Mouse (Mus musculus) midbrain, embryonic 16.5 days (tissue): ENCODE data around the gene Adgrg3. TPM values are rescaled to one million over a fixed set of nuclear protein-coding genes. Genes with fewer than 3 reads are reported as not detected.
A peak's percentile ranks its signal among the peaks of the same experiment; 100 is the strongest.

Experiments used
- ATAC-seq: fragments of 200-750 bp; cut with Nextera tagmentation; 2 replicates; pipeline ENCODE4 v1.8.0; 2017; ENCODE audit warnings: moderate TSS enrichment
- H3K27ac ChIP-seq: fragments of 300-500 bp; sonication (generic); 2 replicates; pipeline ENCODE4 v1.5.1; 2014; ENCODE audit warnings: mild to moderate bottlenecking, low read length, mixed read lengths
- H3K27me3 ChIP-seq: fragments of 300-500 bp; sonication (generic); 2 replicates; pipeline ENCODE4 v1.6.1; 2014; ENCODE audit warnings: low read depth, low read length, mixed read lengths; ENCODE audit not compliant: control insufficient read depth, insufficient read depth
- H3K36me3 ChIP-seq: fragments of 300-500 bp; sonication (generic); 2 replicates; pipeline ENCODE4 v1.6.1; 2014; ENCODE audit warnings: mild to moderate bottlenecking, low read length, moderate library complexity, mixed read lengths; ENCODE audit not compliant: control insufficient read depth, insufficient read depth
- H3K4me1 ChIP-seq: fragments of 300-500 bp; sonication (generic); 2 replicates; pipeline ENCODE4 v1.6.1; 2014; ENCODE audit warnings: mild to moderate bottlenecking, low read length, mixed read lengths; ENCODE audit not compliant: control insufficient read depth, insufficient read depth
- H3K4me2 ChIP-seq: fragments of 300-500 bp; sonication (generic); 2 replicates; pipeline ENCODE4 v1.6.1; 2014; ENCODE audit warnings: mild to moderate bottlenecking, low read length, mixed read lengths
- H3K4me3 ChIP-seq: fragments of 300-500 bp; sonication (generic); 2 replicates; pipeline ENCODE4 v1.5.1; 2014; ENCODE audit warnings: low read depth, mild to moderate bottlenecking, low read length, moderate library complexity, mixed read lengths
- H3K9ac ChIP-seq: fragments of 300-500 bp; sonication (generic); 2 replicates; pipeline ENCODE4 v1.6.1; 2014; ENCODE audit warnings: low read depth, low read length, mixed read lengths
- H3K9me3 ChIP-seq: fragments of 300-500 bp; sonication (generic); replicated peaks from 2 replicates; pipeline ENCODE4 v1.6.1; 2014; ENCODE audit warnings: mild to moderate bottlenecking, low read length, mixed read lengths; ENCODE audit not compliant: control insufficient read depth, poor library complexity, severe bottlenecking
- WGBS: fragments of 180-500 bp; shearing (Covaris S2); extraction: QIAGEN DNeasy Blood & Tissue Kit; methylation state at CpG from one replicate; pipeline ENCODE4 v1.1.7; 2014; 5-methylcytosine and 5-hydroxymethylcytosine counted together
- polyA plus RNA-seq: library from polyadenylated mRNA; unstranded; fragments of >200 nt; fragmentation: Nextera tagmentation; extraction: Ambion mirVana; gene quantifications from 2 replicates; pipeline ENCODE4 v1.2.1, GENCODE M21; 2015

Adgrg3 gene
- 0.56 and 0.64 TPM in 2 replicates for polyA plus RNA-seq

DNA sequence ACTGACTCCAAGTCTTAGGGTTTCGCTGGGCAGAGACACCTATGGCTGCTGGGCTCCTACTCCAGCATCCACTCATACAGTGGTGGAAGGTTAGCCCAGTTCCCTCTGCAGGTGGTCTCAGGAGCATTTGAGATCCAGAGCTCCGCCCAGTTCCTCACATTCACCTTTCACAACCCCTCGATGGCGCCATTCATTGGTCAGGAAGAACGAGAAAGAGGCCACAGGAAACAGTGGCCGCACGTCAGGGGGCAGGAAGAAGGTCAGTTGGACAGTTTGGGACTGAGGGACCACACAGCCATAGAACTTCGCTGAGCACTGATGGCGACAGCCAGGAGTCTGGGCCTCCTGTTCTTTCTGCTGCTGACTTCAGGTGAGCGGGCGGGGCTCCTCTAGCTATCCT lies at the start of gene Adgrg3:
Gene Adgrg3, plus strand, starts transcription at position 242 of the 400 bp plus-strand sequence.
- Histone ChIP-seq H3K4me3 (no peak within 1 kb of the TSS), H3K4me1 (no peaks in the 10 kb centered on the region), H3K4me2 (no peak within 1 kb of the TSS), H3K27me3 (no peaks in the 10 kb centered on the region), H3K9me3 (no peaks in the 10 kb centered on the region), H3K9ac (no peak within 1 kb of the TSS), H3K27ac (no peak within 1 kb of the TSS), H3K36me3 (peaks cover 14% of the 10 kb centered on the region)
- WGBS: 84% methylated on average over 11 of the region's 11 CpGs
- ATAC-seq: no peak

DNA sequence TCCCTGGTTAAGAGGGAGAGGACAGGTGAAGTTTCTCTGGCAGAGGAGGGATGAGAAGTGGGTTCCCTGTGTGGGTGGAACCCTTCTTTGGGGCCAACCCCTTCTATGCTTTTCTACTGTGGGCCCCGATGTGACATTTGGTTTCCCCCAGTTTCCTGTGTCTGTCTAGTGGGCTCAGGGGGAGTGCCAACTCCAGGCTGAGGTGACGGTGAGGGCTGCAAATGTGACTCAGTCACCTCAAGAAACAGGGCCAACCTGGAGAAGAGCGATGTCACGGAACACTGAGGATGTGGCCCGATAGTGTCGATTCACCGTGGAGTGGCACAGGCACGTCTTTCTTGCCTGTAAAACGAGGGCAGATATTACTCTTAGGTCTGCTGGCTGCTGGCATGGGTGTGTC lies 44.2 kb upstream of the Adgrg3 start:
- Histone ChIP-seq H3K9me3 (no peaks in the 10 kb centered on the region), H3K9ac (no peak overlapping the region), H3K27me3 (no peaks in the 10 kb centered on the region), H3K4me1 (peaks cover 15% of the 10 kb centered on the region), H3K4me3 (no peak overlapping the region), H3K36me3 (no peaks in the 10 kb centered on the region), H3K4me2 (no peak overlapping the region), H3K27ac (no peak overlapping the region)
- WGBS: 95% methylated on average over 9 of the region's 9 CpGs
- no peak for ATAC-seq

GRCm38 (mm10) chr8:94973786-94974185 lies 43.7 kb upstream of the Adgrg3 start:
- Histone ChIP-seq H3K9ac (no peak overlapping the region), H3K36me3 (no peaks in the 10 kb centered on the region), H3K9me3 (no peaks in the 10 kb centered on the region), H3K27me3 (no peaks in the 10 kb centered on the region), H3K4me3 (no peak overlapping the region), H3K4me1 (peaks cover 18% of the 10 kb centered on the region), H3K27ac (no peak overlapping the region), H3K4me2 (no peak overlapping the region)
- 84% methylated on average over 9 of the region's 9 CpGs for WGBS
- no peak for ATAC-seq

DNA sequence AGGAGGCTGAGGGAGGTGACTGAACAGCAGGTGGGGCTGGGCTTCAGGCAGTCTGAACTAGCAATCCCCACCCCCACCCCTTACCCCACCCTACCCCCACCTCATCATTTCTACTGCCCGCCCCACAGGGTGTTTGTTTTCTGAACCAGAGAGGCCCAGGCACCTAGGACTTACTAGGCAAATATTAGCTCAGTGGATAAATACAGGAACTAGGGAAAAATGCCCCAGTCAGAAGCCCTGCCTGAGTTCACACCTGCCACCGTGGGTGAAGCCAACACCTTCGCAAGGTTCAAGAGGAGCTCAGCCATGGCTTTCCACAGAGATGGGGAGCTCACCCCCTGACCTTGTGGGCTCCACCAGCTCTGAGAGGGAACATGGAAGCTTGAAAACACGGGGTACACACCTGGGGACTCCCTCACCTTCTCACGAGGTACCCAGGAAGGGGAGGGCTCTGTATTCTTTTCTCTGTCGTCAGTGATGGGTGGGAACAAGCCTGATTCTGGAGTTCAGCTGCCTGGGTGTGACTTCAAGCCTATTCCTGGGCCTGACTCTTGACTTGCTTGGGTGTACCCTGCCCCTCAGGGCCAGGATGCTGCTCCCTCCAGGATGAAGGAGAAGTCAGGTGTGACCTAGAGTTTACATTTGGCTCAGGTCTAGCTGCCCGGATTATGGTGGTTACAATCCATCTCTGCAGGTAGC lies 42.9 kb upstream of the Adgrg3 start, which contains the start of gene Adgrg1:
Gene Adgrg1, plus strand, starts transcription at position 285 of the 699 bp plus-strand sequence.
- no peak within 1 kb of the TSS for H3K9ac ChIP-seq
- no peak within 1 kb of the TSS for H3K4me2 ChIP-seq
- H3K4me3 ChIP-seq: no peak within 1 kb of the TSS
- no peaks in the 10 kb centered on the region for H3K9me3 ChIP-seq
- no peaks in the 10 kb centered on the region for H3K36me3 ChIP-seq
- no peak within 1 kb of the TSS for H3K27ac ChIP-seq
- WGBS: 56% methylated on average over 7 of the region's 7 CpGs
- no peak for ATAC-seq
- H3K4me1 ChIP-seq: peaks cover 18% of the 10 kb centered on the region
- H3K27me3 ChIP-seq: no peaks in the 10 kb centered on the region

DNA sequence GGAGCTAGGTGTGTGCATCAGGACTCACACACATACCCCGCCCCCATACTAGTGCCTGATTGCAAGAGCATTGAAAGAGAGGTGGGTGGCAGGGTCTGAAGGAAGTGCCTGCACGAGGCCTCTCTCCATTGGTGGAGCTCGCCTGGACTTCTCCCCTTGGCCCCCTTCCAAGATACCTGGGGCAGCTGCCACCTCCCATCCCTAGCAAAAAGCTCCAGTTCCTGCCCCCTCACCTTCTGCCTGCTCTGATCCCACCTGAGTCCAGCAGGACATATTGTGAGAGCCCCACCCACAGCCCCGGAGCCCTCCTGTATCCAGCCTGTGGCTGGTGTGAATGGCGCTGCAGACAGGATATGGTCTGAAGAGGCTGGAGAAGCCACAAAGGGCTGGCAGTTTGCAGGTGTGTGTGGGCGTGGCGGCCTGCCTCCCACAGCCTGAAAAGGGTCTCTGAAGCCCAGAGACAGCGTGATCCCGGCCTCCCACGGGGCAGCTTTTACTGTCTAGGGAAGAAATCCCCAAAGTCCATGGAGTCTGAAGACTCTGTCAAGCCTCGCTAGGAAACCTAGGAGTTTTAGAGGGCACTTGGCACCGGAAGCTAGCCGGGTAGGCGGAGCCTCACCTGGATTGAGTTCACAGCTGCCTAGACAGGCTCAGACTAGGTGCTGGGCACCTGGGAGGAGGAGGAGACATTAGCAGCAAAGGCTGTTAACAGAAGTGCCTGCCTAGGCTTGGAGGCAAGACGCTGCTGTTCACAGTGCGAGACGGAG lies 40.7 kb upstream of the Adgrg3 start:
- H3K4me3 ChIP-seq: peak overlapping the region; percentile 25
- H3K27ac ChIP-seq: no peak overlapping the region
- H3K36me3 ChIP-seq: no peaks in the 10 kb centered on the region
- H3K9me3 ChIP-seq: no peaks in the 10 kb centered on the region
- no peaks in the 10 kb centered on the region for H3K27me3 ChIP-seq
- WGBS: 23% methylated on average over 17 of the region's 17 CpGs
- ATAC-seq: no peak
- H3K4me2 ChIP-seq: peak overlapping the region; percentile 47
- peaks cover 24% of the 10 kb centered on the region for H3K4me1 ChIP-seq
- H3K9ac ChIP-seq: peak overlapping the region; percentile 51

- H3K27me3 ChIP-seq: no peaks in the 10 kb centered on the region
- H3K36me3 ChIP-seq: no peaks in the 10 kb centered on the region
- H3K9ac ChIP-seq: peak overlapping the region; percentile 11
- no peaks in the 10 kb centered on the region for H3K9me3 ChIP-seq
- H3K4me1 ChIP-seq: peaks cover 33% of the 10 kb centered on the region
- H3K4me3 ChIP-seq: peak overlapping the region; percentile 4; the same call in 1 of the 2 replicates
- ATAC-seq: peak; percentile 11; the same call in 1 of the 2 replicates
- 25% methylated on average over 9 of the region's 9 CpGs for WGBS
- no peak overlapping the region for H3K27ac ChIP-seq
- peak overlapping the region; percentile 47; the same call in 1 of the 2 replicates for H3K4me2 ChIP-seq
Observed at GRCm38 (mm10) chr8:94978131-94978530, 39.4 kb upstream of the Adgrg3 start.

- Histone ChIP-seq H3K36me3 (no peaks in the 10 kb centered on the region), H3K27ac (no peak overlapping the region), H3K4me3 (no peak overlapping the region), H3K9ac (peak overlapping the region; percentile 11; the same call in 1 of the 2 replicates), H3K27me3 (no peaks in the 10 kb centered on the region), H3K4me2 (peak overlapping the region; percentile 47; the same call in 1 of the 2 replicates), H3K4me1 (peaks cover 39% of the 10 kb centered on the region), H3K9me3 (no peaks in the 10 kb centered on the region)
- WGBS: 67% methylated on average over 13 of the region's 13 CpGs
- ATAC-seq: no peak
Observed at GRCm38 (mm10) chr8:94978593-94979319, 38.7 kb upstream of the Adgrg3 start.

DNA sequence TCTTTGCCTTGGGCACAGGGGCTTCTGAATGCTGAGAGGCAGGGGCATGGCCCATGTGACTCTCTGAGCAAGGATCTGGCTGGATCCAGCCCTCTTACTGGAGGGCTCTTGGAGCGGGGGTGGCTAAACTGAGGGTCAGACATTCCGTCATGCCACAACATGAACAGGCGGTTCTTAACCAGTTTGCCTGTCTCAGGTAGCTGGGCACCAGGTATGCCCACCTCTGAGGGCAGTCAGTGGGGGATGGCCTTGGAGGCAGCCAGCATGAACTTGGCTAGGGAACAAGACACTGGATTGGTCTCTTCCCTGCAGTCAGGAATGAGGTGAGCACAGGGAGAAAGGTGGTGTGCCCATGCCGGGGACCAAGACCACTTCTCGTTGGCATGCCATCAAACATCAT lies 37.3 kb upstream of the Adgrg3 start:
- 98% methylated on average over 5 of the region's 5 CpGs for WGBS

More for the DNA sequence above, 37.3 kb upstream of the Adgrg3 start:
- no peak for ATAC-seq
- H3K27ac ChIP-seq: no peak overlapping the region
- no peak overlapping the region for H3K9ac ChIP-seq
- peaks cover 47% of the 10 kb centered on the region for H3K4me1 ChIP-seq
- H3K9me3 ChIP-seq: no peaks in the 10 kb centered on the region
- no peak overlapping the region for H3K4me2 ChIP-seq
- no peaks in the 10 kb centered on the region for H3K27me3 ChIP-seq
- H3K36me3 ChIP-seq: no peaks in the 10 kb centered on the region
- no peak overlapping the region for H3K4me3 ChIP-seq
